Mouse (Mus musculus): ENCODE measurements around the gene Noto. TPM values are rescaled to one million over a fixed set of nuclear protein-coding genes. Genes with fewer than 3 reads are reported as not detected.
"Not testable (repeated sequence)": the region's sequence is repeated elsewhere in the genome, so short reads cannot be mapped to it uniquely, and the experiment has no call there.

The Noto gene
- polyA plus RNA-seq, 1 experiment from 2014 or later: 0.37 TPM

DNA sequence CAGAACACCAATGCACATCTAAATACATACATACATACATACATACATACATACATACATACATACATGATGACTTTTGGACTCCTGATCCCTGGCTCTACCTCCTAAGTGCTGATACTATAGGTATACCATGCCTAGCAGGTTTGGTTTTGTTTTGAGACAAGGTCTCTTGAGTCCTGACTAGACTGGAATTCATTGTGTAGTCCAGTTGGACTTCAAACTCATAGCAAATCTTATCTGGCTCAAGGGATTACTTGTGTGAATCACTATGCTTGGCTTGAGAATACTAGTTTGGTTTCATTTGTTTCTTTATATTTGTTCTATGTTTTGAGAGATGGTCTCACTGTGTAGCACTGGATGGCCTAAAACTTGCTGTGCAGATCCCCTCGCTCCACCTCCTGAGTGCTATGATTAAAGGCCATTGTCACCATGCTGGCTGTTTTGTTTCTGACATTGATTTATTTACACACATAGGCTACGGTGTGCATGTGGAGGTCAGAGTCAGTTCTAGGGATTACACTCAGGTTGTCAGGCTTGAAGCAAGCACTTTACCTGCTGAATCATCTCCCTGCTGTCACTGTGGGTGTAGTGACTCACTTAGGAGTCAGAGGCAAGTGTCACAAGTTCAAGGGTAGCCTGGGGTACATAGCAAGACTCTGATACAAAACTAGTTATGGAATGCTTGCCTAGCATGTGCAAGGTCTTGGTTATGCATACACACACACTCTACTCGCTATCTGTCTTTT, 20.0 kb downstream of the Noto start:
- H3K27ac ChIP-seq (ENCODE audit: low read depth): no peak overlapping the region
- ATAC-seq (ENCODE audit: insufficient read depth) (no peak), DNase-seq (no peak)
- H3K4me3 ChIP-seq (ENCODE audit: low read depth, low read length): no peak overlapping the region
- H3K27me3 ChIP-seq (ENCODE audit: insufficient read depth, low read length): no peaks in the 10 kb centered on the region
- no peaks in the 10 kb centered on the region for H3K9me3 ChIP-seq (ENCODE audit: low read depth, low read length)
- WGBS: 77% methylated on average over 3 of the region's 3 CpGs
- H3K36me3 ChIP-seq (ENCODE audit: insufficient read depth): peaks cover 76% of the 10 kb centered on the region
- no peaks in the 10 kb centered on the region for H3K4me1 ChIP-seq (ENCODE audit: insufficient read depth)
- TF ChIP-seq CTCF (IDR thresholded peaks at IDR 0.05; ENCODE audit: low read depth): no peak
- no peak overlapping the region for H3K9ac ChIP-seq
- H3K4me2 ChIP-seq: no peak overlapping the region

DNA sequence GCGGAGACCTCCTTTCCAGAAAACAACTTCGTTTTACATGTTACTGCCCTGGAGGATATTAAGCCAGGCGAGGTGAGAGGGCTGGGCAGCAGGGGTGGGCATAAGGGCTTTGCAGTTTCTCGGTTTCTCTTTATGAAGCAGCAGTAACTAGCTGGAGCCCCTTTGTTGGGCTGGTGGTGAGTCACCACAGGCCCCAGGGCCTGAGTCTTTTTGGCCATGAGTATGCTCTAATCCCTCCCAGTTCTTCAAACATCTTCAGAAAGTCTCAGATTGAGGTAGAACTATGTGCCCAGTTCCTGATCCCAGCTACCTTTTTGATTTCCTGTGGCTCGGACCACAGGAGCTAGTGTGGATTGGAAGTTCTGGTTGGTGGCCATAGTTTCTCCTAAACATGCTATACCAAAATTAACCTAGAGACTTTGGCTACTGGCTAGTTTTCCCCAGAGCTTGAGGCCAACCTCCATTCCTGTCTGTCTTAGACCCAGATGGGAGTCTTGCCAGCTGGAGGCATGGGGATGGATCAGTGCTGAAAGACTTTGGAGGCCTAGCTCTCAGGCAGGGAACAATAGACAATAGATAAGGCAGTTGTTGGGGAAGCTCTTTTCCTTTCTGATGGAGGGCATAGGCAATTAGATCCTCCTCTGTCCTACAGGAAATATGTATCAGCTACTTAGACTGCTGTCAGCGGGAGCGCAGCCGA, 20.7 kb downstream of the Noto start:
- H3K4me3 ChIP-seq (ENCODE audit: low read depth, low read length): no peak overlapping the region
- H3K27me3 ChIP-seq (ENCODE audit: insufficient read depth, low read length): no peaks in the 10 kb centered on the region
- no peaks in the 10 kb centered on the region for H3K9me3 ChIP-seq (ENCODE audit: low read depth, low read length)
- TF ChIP-seq CTCF (IDR thresholded peaks at IDR 0.05; ENCODE audit: low read depth): no peak
- 83% methylated on average over 8 of the region's 8 CpGs for WGBS
- no peak overlapping the region for H3K9ac ChIP-seq
- no peak overlapping the region for H3K27ac ChIP-seq (ENCODE audit: low read depth)
- ATAC-seq (ENCODE audit: insufficient read depth) (no peak), DNase-seq (no peak)
- no peak overlapping the region for H3K4me2 ChIP-seq
- no peaks in the 10 kb centered on the region for H3K4me1 ChIP-seq (ENCODE audit: insufficient read depth)
- H3K36me3 ChIP-seq (ENCODE audit: insufficient read depth): peaks cover 68% of the 10 kb centered on the region

DNA sequence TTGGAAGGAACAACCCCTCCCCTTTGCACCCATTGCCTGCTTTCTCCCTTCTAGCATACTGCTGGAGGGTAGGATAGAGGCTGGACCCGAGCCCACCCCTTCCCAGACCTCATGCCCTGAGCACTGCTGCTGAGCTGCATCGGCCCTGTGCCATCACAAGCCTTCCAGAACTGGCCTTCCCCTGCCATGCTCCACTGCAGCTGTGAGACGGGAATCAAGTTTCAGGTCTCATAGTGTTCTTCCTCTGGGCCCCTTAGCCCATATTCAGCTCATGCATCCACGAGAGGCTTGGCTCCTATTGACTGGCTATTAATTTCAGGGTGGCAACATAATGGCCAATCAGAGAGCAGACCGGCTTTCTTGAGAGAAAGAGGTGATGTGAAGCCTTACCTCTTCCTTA, 21.6 kb downstream of the Noto start:
- Histone ChIP-seq H3K27me3 (ENCODE audit: insufficient read depth, low read length) (no peaks in the 10 kb centered on the region), H3K4me2 (no peak overlapping the region), H3K27ac (ENCODE audit: low read depth) (no peak overlapping the region), H3K4me1 (ENCODE audit: insufficient read depth) (no peaks in the 10 kb centered on the region), H3K4me3 (ENCODE audit: low read depth, low read length) (no peak overlapping the region), H3K9me3 (ENCODE audit: low read depth, low read length) (no peaks in the 10 kb centered on the region), H3K36me3 (ENCODE audit: insufficient read depth) (peaks cover 60% of the 10 kb centered on the region), H3K9ac (no peak overlapping the region)
- no peak for TF ChIP-seq CTCF (IDR thresholded peaks at IDR 0.05; ENCODE audit: low read depth)
- ATAC-seq (ENCODE audit: insufficient read depth) (no peak), DNase-seq (no peak)
- WGBS: 67% methylated on average over 5 of the region's 5 CpGs

DNA sequence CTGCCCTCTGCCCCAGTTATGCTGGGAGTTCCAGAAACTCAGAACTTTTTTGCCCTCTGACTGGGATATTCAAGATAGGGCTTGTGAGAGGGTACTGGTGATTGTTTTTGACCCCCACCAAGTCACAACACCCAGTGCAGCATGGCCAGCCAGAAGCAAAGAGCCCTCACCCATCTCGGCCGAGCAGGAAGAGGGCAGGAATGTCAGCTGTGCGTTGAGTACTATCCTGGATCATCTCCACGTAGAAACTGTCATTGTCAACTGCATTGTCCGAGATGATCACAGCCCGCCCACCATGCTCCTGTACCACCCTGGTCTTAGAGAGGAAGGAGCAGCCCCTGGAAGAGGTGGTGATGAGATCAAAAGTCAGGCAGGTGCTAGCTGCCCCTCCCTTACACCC, 23.7 kb downstream of the Noto start:
- Histone ChIP-seq H3K9ac (no peak overlapping the region), H3K4me3 (ENCODE audit: low read depth, low read length) (no peak overlapping the region), H3K9me3 (ENCODE audit: low read depth, low read length) (no peaks in the 10 kb centered on the region), H3K36me3 (ENCODE audit: insufficient read depth) (peaks cover 48% of the 10 kb centered on the region), H3K4me1 (ENCODE audit: insufficient read depth) (no peaks in the 10 kb centered on the region), H3K4me2 (no peak overlapping the region), H3K27ac (ENCODE audit: low read depth) (no peak overlapping the region), H3K27me3 (ENCODE audit: insufficient read depth, low read length) (no peaks in the 10 kb centered on the region)
- DNase-seq (no peak), ATAC-seq (ENCODE audit: insufficient read depth) (no peak)
- 80% methylated on average over 6 of the region's 6 CpGs for WGBS
- no peak for TF ChIP-seq CTCF (IDR thresholded peaks at IDR 0.05; ENCODE audit: low read depth)

DNA sequence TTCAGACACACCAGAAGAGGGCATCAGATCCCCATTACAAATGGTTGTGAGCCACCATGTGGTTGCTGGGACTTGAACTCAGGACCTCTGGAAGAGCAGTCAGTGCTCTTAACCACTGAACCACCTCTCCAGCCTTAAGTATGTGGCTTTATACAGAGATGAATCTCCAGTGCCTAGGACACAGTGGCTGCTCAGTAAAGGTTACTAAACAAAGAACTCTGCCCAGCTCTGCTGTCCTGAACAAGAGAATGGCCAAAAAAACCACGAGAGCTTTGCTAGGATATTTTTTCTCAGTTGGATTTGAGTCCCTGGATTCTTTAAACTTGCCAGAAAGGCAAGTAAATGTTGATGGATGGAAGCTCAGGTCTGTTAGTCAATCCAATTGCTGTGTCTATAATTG, 26.5 kb downstream of the Noto start:
- not testable (repeated sequence) for ATAC-seq (ENCODE audit: insufficient read depth); H3K27me3 ChIP-seq (ENCODE audit: insufficient read depth, low read length); H3K27ac ChIP-seq (ENCODE audit: low read depth); H3K9me3 ChIP-seq (ENCODE audit: low read depth, low read length); DNase-seq
- peak overlapping the region; percentile 92 for H3K4me2 ChIP-seq
- peaks cover 11% of the 10 kb centered on the region; the same call in 1 of the 2 replicates for H3K4me1 ChIP-seq (ENCODE audit: insufficient read depth)
- peak overlapping the region; percentile 75; the same call in 1 of the 2 replicates for H3K9ac ChIP-seq
- 41% methylated on average over 1 of the region's 1 CpGs for WGBS
- H3K4me3 ChIP-seq (ENCODE audit: low read depth, low read length): peak overlapping the region; percentile 75
- peaks cover 24% of the 10 kb centered on the region for H3K36me3 ChIP-seq (ENCODE audit: insufficient read depth)

DNA sequence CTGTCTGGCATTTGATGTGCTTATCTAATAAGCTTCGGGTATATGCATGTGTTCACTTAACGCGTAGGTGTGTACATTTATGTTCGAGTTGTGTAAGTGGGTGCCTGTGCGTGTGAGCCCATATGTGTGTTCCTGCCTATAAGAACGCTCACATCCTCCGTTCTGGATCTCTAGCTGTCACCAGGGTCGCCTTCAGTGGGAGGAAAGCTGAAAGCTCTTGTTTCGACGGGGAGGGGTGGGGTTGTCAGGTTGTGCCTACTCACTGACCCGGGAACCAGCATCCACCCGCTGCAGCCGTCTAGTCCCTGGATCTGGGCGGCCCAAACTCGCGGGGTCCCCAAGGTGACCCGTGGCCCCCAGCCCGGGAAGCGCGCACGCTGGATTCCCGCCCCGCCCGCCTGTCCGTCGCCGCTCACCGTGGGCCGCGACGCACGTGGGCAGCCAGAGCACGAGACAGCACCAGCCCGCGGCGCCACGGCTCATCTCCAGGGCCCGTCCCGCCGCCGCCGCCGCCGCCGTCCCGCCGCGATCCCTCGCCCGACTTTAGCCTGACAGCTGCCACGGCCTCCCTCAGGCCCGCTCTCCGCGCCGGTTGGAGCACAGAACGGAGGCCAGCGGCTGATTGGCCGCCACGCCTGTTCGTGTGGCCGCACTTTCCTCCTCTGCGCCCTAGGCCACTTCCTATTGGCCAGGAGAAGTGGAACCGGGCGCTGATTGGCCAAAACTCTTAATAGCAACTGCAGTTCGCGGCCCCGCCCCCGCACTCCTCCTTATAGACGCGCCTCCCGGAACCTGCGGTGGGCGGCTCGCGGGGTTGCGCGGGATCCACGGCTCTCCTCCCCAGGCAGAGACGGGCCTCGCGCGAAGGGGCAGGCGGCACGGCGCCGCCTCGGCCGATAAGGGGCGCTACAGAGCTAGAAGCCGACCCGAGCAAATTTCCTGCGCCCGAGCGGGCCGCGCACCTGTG, 27.3 kb downstream of the Noto start, which contains the start of gene Cct7:
Gene Cct7 (plus strand): TSS at position 818 of the 967 bp plus-strand sequence.
- H3K27ac ChIP-seq (ENCODE audit: low read depth): peak within 1 kb of the TSS; percentile 93
- TF ChIP-seq CTCF (IDR thresholded peaks at IDR 0.05; ENCODE audit: low read depth): peak; percentile 56
- peak within 1 kb of the TSS; percentile 96 for H3K9ac ChIP-seq
- peak within 1 kb of the TSS; percentile 92 for H3K4me2 ChIP-seq
- DNase-seq: peak; percentile 100
- 1% methylated on average over 96 of the region's 96 CpGs for WGBS
- H3K9me3 ChIP-seq (ENCODE audit: low read depth, low read length): no peaks in the 10 kb centered on the region
- no peaks in the 10 kb centered on the region for H3K27me3 ChIP-seq (ENCODE audit: insufficient read depth, low read length)
- peak within 1 kb of the TSS; percentile 75 for H3K4me3 ChIP-seq (ENCODE audit: low read depth, low read length)
- H3K36me3 ChIP-seq (ENCODE audit: insufficient read depth): peaks cover 16% of the 10 kb centered on the region
- ATAC-seq (ENCODE audit: insufficient read depth): peak; percentile 94
- H3K4me1 ChIP-seq (ENCODE audit: insufficient read depth): peaks cover 11% of the 10 kb centered on the region; the same call in 1 of the 2 replicates
